Mouse (Mus musculus): ENCODE results near the gene Usp38.
A peak's percentile ranks its signal among the peaks of the same experiment; 100 is the strongest.

Usp38 gene

GRCm38 (mm10) chr8:80961937-80962591, 52.7 kb downstream of the Usp38 start:
- no peak for DNase-seq (ENCODE audit: low spot score in 2 of 2)

DNA sequence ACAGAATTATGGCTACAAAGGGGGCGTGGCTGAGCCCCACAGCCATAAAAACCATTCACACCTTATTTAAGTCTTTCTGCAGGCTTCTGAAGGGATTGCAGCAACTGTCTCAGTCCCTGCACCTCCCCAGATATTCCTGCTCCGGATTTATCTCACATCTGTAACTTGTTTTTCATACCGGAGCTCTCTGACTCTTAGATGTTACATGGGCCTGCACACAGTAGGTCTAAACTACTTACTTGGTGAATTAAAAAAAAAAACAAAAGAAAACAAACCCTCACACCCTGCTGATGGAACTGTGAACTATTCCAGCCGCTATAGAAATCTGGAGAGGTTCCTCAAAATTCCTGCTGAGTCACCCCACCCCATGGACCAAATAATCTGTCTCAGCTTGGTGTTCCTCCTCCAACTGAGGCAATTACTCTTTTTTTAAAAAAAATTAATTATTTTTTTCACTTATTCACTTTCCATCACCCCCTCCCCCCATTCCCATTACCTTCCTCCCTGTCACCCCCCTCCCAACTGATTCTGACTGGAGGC, 53.6 kb downstream of the Usp38 start:
- DNase-seq (ENCODE audit: low spot score in 2 of 2) = no peak

DNA sequence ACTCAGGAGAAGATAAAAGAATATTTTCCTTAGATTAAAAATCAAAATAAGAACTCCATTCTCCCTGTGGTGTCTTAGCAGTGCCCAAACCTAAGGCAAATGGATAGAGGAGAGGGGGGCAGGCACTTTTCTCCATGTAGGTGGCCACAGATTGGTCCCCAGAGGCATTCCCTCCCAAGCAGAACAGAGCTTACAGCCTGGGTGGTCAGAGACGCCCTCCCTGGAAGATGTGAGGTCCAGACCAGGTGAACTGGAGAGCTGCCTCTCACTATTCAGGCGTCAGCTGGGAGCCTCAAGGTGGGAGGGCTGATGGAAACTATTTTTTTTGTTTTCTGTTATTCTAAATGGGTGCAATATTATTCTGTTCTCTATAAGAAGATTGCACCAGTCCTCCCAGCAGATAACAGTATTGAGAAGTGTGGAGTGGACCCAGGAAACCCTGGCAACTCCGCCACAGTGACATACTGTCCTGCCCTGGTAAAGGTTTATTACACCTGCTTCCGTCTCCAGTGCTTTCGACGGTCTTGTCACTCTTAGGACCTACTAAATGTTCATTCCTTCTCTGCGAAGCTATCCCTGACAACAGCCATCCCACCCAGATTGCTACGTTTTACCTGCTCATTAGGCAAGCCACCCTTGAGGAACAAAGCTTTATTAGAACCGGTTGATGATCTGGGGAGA, 55.0 kb downstream of the Usp38 start:
- DNase-seq (ENCODE audit: low spot score in 2 of 2) = no peak

DNA sequence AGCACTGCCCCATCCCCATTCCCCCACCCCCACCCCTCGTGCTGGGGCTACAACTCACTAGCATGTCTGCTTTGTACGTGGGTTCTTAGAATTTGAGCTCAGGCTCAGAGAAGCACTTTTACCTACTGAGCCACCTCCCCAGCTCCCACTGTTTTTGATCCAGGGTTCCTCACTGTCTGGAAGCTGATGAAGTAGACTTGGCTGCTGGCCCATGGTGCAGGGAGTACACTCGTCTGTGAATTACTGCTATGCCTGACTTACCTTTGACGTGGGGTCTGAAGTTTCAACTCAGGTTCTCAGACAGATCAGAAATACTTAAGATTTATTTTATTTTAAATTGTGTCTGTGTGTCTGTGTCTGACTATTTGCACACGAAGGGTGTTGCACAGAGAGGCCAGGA, 57.0 kb downstream of the Usp38 start:
- no peak for DNase-seq (ENCODE audit: low spot score in 2 of 2)

DNA sequence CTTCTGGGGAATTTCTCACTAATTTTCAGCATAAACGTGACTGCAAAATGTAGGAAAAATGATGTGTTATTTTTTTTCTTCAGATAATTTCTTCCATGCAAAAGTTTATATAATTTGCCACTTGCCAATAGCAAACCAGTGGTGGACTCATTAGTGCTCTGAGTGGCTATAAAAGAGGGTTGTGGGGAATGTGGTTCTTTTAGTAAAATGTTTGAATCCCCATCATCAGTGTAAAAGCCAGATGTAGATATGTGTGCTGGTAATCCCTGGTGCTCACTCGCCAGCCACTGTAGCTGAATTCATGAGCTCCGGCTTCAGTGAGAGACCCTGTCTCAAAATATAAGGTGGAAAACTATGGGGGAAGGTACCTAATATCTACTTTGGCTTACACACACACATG, 61.8 kb downstream of the Usp38 start:
- DNase-seq (ENCODE audit: low spot score in 2 of 2) = no peak

GRCm38 (mm10) chr8:80952235-80952915, 62.4 kb downstream of the Usp38 start:
- no peak for DNase-seq (ENCODE audit: low spot score in 2 of 2)

GRCm38 (mm10) chr8:80948405-80949183, 66.1 kb downstream of the Usp38 start:
- DNase-seq (ENCODE audit: low spot score in 2 of 2) = no peak

GRCm38 (mm10) chr8:80943742-80944141, 71.0 kb downstream of the Usp38 start:
- DNase-seq (ENCODE audit: low spot score in 2 of 2) = peak in 1 of 2 experiments; percentile 4

DNA sequence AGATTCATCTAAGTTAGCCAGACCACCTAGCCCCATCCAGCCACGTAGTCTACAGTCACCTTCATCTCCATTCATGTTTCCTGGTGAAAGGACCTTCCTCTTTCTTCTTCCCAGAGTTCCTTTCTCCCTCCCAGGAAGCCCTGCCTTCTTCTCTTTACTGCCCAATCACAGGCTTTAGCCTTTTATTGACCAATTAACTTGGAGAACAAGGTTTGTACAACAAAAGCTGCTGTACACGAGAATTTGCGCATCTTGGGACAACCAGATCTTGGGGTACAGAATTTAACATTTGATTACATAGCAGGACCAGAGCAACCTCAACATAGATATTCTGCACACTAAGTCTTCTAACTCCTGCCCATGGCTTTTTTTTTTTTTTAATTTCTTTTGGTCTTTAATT, 73.1 kb downstream of the Usp38 start:
- DNase-seq (ENCODE audit: low spot score in 2 of 2) = no peak

- DNase-seq (ENCODE audit: low spot score in 2 of 2) = no peak
Observed at GRCm38 (mm10) chr8:80937814-80938650, 76.7 kb downstream of the Usp38 start.
